Mouse (Mus musculus) lung, embryonic 16.5 days (tissue): ENCODE results near the gene Hydin. TPM values are rescaled to one million over a fixed set of nuclear protein-coding genes. Genes with fewer than 3 reads are reported as not detected.

Experiments used
- ATAC-seq: fragments of 200-750 bp; cut with Nextera tagmentation; 2 replicates; pipeline ENCODE4 v1.8.0; 2017; ENCODE audit warnings: low read depth, mild to moderate bottlenecking, moderate library complexity
- H3K27ac ChIP-seq: fragments of 300-500 bp; sonication (generic); 2 replicates; pipeline ENCODE4 v1.5.1; 2014; ENCODE audit warnings: mild to moderate bottlenecking, control low read depth, low read length
- H3K27me3 ChIP-seq: fragments of 300-500 bp; sonication (generic); 2 replicates; pipeline ENCODE4 v1.6.1; 2014; ENCODE audit warnings: low read depth, low read length, mixed read lengths; ENCODE audit not compliant: control insufficient read depth, insufficient read depth
- H3K36me3 ChIP-seq: fragments of 300-500 bp; sonication (generic); 2 replicates; pipeline ENCODE4 v1.6.1; 2014; ENCODE audit warnings: low read length; ENCODE audit not compliant: control insufficient read depth, insufficient read depth
- H3K4me1 ChIP-seq: fragments of 300-500 bp; sonication (generic); replicated peaks from 2 replicates; pipeline ENCODE4 v1.6.1; 2014; ENCODE audit warnings: low read length, mixed read lengths; ENCODE audit not compliant: control insufficient read depth, insufficient read depth
- H3K4me2 ChIP-seq: fragments of 300-500 bp; sonication (generic); 2 replicates; pipeline ENCODE4 v1.6.1; 2014; ENCODE audit warnings: low read depth, low read length, control low read depth
- H3K4me3 ChIP-seq: fragments of 300-500 bp; sonication (generic); 2 replicates; pipeline ENCODE4 v1.5.1; 2014; ENCODE audit warnings: mild to moderate bottlenecking, low read length, control low read depth
- H3K9ac ChIP-seq: fragments of 300-500 bp; sonication (generic); 2 replicates; pipeline ENCODE4 v1.6.1; 2014; ENCODE audit warnings: low read length, control low read depth
- H3K9me3 ChIP-seq: fragments of 300-500 bp; sonication (generic); 2 replicates; pipeline ENCODE4 v1.6.1; 2016; ENCODE audit warnings: low read length; ENCODE audit not compliant: control insufficient read depth
- WGBS: fragments of 180-500 bp; shearing (Covaris S2); extraction: QIAGEN DNeasy Blood & Tissue Kit; methylation state at CpG from one replicate; pipeline ENCODE4 v1.1.7; 2014; 5-methylcytosine and 5-hydroxymethylcytosine counted together
- polyA plus RNA-seq: library from polyadenylated mRNA; unstranded; fragments of >200 nt; fragmentation: Nextera tagmentation; extraction: Ambion mirVana; gene quantifications from 2 replicates; pipeline ENCODE4 v1.2.1, GENCODE M21; 2015

Gene Hydin
- polyA plus RNA-seq, 1 experiment from 2014 or later = 0.79 TPM

DNA sequence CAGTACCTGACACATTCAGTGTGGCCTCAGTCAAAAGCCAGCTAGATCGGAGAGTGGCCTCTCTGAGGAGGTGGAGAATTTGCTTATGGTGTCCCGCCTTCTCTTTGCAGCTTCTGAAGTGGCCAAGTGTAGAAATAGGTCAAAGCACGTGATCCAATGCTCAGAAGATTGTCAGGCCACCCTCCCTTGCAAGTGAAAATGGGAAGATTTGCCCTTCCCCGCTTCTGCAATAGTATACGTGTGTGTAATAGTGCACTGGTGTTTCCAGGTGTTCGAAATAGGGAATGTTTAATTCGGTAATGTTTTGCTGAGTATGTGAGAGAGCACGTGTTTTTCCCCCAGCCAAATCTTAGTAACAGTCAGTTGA is 352.4 kb downstream of the Hydin start:
- WGBS = 24% methylated on average over 8 of the region's 8 CpGs

DNA sequence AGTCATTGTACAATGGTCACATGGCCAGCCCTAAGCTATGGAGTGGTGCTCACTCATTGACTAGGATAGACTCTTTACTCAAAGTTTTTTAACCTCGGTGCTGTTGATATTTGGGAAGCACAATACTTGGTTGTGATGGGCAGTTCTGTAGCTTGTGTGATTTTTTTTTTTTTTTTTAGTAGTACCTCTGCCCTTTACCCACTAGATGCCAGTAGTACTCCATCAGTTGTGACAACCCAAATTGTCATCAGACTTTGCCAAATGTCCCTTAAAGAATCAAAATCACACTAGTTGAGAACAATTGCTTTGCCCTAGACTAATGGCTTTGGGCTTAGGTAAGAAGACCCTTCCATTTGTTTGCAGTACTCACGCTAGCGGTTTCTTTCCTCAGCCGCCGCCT is 353.1 kb downstream of the Hydin start:
- no peak for ATAC-seq
- H3K9ac ChIP-seq = no peak overlapping the region
- no peak overlapping the region for H3K4me3 ChIP-seq
- H3K36me3 ChIP-seq = no peaks in the 10 kb centered on the region
- H3K9me3 ChIP-seq = no peaks in the 10 kb centered on the region
- no peak overlapping the region for H3K4me2 ChIP-seq
- H3K27ac ChIP-seq = no peak overlapping the region
- peaks cover 8% of the 10 kb centered on the region for H3K4me1 ChIP-seq
- H3K27me3 ChIP-seq = no peaks in the 10 kb centered on the region; the same call in 1 of the 2 replicates
- WGBS = 87% methylated on average over 5 of the region's 5 CpGs

More for the DNA sequence above, 352.4 kb downstream of the Hydin start:
- no peak overlapping the region for H3K27ac ChIP-seq
- no peaks in the 10 kb centered on the region for H3K9me3 ChIP-seq
- H3K27me3 ChIP-seq = no peaks in the 10 kb centered on the region; the same call in 1 of the 2 replicates
- peaks cover 8% of the 10 kb centered on the region for H3K4me1 ChIP-seq
- H3K9ac ChIP-seq = peak overlapping the region; percentile 80
- no peak for ATAC-seq
- H3K4me2 ChIP-seq = peak overlapping the region; percentile 90
- no peaks in the 10 kb centered on the region for H3K36me3 ChIP-seq
- peak overlapping the region; percentile 98 for H3K4me3 ChIP-seq

DNA sequence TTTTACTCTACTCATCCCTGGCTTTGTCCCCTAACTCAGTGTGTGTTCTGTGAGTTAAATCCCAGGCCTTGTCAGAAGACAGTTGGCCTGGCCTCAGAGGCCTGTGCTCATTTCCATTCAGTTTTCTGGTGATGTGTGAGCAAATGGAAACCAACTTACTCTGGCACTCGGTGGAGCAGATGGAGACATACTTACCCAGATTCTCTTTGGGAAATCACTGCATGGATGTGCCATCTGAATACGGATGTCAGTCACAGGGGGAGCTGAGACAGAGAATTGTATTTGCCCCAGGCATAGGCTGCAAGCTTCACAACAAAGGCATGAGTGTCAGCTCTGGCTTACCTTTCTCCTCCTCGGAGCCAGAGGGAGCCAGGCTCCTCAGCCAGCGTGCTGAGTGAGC is 359.7 kb downstream of the Hydin start:
- no peaks in the 10 kb centered on the region for H3K9me3 ChIP-seq
- no peaks in the 10 kb centered on the region for H3K36me3 ChIP-seq
- no peaks in the 10 kb centered on the region for H3K27me3 ChIP-seq
- H3K4me3 ChIP-seq = no peak overlapping the region
- H3K4me1 ChIP-seq = peaks cover 7% of the 10 kb centered on the region
- 77% methylated on average over 4 of the region's 4 CpGs for WGBS
- no peak for ATAC-seq
- H3K27ac ChIP-seq = no peak overlapping the region
- no peak overlapping the region for H3K9ac ChIP-seq
- H3K4me2 ChIP-seq = no peak overlapping the region

DNA sequence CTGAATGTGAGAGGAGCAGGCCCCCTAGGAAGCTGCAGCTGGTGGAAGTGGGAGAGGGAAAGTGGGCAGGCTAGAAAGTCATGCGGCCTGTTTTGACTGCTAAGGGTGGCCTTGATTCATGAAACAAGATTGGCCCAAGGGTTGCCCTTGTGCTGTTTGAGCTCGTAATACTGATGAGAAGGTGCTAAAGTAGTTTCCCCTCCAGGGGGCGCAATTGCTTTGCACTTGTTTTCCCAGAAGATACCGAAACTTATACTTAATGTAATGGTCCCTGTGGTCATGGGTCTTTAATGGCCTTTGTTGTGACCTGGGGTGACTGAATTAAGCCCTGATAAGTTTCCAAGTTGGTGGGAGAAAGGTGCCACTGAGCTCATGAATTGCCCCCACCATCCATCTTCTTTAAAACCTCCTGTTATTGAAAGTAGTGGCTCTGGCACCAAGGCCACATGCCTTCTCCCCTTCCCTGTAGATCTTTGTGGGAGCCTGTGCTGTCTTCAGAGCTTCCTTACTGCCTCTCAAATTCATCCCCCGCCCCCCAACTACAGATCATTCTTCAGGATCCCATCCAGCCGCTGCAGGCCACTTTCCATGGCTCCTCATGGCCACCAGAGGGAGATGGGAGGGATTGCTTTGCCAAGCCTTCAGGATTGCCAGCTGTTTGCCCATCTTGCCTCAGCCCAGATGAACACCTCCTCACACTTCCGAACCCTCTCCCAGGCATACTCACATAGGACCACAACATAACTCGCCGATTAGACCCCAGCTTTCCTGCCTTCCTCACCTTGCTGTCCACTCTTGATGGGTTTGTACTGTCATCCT is 362.7 kb downstream of the Hydin start:
- Histone ChIP-seq H3K4me3 (no peak overlapping the region), H3K27me3 (no peaks in the 10 kb centered on the region), H3K9me3 (no peaks in the 10 kb centered on the region), H3K27ac (no peak overlapping the region), H3K36me3 (peaks cover 5% of the 10 kb centered on the region; the same call in 1 of the 2 replicates), H3K4me2 (no peak overlapping the region), H3K9ac (no peak overlapping the region), H3K4me1 (peaks cover 7% of the 10 kb centered on the region)
- ATAC-seq = peak; percentile 41; the same call in 1 of the 2 replicates
- 60% methylated on average over 9 of the region's 9 CpGs for WGBS

DNA sequence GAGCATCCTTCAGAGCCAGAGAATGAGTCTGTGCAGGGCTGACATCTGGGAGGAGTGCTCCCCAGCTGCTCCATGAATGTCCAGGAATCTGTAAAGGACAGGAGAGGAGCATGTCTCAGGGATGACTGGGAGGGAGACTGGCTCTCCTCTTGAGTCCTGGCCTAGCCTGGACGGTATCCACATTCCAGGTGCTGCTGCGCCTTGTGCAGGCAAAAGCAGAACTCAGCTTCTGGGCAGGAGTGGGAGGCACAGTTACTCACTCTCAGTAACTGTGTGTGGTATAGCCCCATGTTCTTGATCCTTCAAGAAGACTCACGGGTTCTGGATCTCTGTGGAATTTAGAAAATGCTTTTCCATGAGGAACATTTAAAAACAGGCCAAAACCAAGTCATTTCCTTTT is 363.3 kb downstream of the Hydin start:
- Histone ChIP-seq H3K4me1 (peaks cover 7% of the 10 kb centered on the region), H3K4me3 (no peak overlapping the region), H3K9me3 (no peaks in the 10 kb centered on the region), H3K9ac (no peak overlapping the region), H3K36me3 (peaks cover 5% of the 10 kb centered on the region; the same call in 1 of the 2 replicates), H3K4me2 (no peak overlapping the region), H3K27ac (no peak overlapping the region; the same call in 1 of the 2 replicates), H3K27me3 (no peaks in the 10 kb centered on the region)
- no peak for ATAC-seq
- 88% methylated on average over 3 of the region's 3 CpGs for WGBS

DNA sequence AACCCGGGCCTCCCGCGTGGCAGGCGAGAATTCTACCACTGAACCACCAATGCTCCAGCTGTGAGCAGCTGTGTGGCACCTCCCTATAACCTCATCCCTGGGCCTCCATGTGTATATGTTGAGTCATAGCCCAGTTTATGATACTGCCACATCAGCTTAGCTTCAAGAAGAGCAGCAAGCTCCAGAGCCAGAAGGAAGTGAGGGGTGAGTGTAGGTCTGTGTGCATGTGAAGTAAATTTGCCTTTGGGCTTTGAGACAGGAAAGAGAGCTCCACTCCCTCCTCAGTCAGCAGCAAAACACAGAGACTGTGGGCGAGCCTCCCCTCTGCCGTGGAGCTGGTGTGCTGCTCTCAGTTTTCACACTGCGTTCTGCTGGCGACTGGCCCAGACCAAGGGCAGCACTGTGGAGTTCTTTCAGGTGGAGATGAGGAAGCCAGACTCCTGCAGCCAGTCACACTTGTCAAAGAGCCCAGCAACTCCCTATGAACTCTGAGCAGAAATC is 363.8 kb downstream of the Hydin start:
- Histone ChIP-seq H3K4me1 (peaks cover 7% of the 10 kb centered on the region), H3K27ac (peak overlapping the region; percentile 75), H3K4me3 (no peak overlapping the region), H3K9ac (0 out of 2 replicates have a peak overlapping the region, but pooled peaks have one; percentile 13), H3K36me3 (peaks cover 5% of the 10 kb centered on the region; the same call in 1 of the 2 replicates), H3K27me3 (no peaks in the 10 kb centered on the region), H3K9me3 (no peaks in the 10 kb centered on the region), H3K4me2 (0 out of 2 replicates have a peak overlapping the region, but pooled peaks have one; percentile 7)
- peak; percentile 80 for ATAC-seq
- WGBS = 64% methylated on average over 8 of the region's 8 CpGs

DNA sequence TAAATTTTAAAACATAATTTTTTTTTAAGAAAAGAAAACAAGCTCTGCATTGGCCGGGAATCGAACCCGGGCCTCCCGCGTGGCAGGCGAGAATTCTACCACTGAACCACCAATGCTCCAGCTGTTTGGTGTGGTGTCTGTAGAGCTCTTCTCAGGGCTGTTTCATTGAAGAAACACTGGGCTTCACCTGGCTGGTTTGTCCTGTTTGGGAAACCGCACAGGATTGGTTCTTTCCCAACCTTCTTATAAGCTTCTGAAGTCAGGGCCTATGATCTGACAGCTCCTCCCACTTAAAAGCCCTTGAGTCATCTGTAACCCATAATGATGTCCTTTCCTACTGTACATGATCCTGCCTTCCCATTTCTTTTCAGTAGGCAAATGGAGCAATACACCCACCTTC is 364.4 kb downstream of the Hydin start:
- 84% methylated on average over 7 of the region's 7 CpGs for WGBS
- Histone ChIP-seq H3K4me3 (no peak overlapping the region), H3K9me3 (no peaks in the 10 kb centered on the region), H3K36me3 (peaks cover 8% of the 10 kb centered on the region), H3K27me3 (no peaks in the 10 kb centered on the region), H3K4me2 (0 out of 2 replicates have a peak overlapping the region, but pooled peaks have one; percentile 7), H3K9ac (no peak overlapping the region), H3K27ac (peak overlapping the region; percentile 75; the same call in 1 of the 2 replicates), H3K4me1 (peaks cover 7% of the 10 kb centered on the region)
- ATAC-seq = no peak

DNA sequence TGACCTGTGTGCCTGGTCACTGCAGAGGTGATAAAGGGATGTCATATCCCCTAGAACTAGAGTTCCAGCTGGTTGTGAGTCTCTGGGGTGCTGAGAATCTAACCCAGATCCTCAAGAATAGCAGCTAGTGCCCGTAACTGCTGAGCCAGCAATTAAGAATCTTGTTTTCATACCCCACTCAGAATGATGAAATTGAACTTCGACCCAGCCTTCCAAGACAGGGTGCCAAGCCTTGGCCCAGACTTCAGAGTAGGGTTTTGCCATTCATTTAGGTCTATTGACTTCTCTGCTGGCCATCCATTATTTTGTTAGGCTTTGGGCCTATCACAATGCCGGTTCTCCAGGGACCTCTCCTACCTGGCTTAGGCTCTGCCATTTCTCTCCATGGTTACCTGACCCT is 367.0 kb downstream of the Hydin start:
- Histone ChIP-seq H3K27ac (no peak overlapping the region), H3K4me2 (no peak overlapping the region), H3K36me3 (peaks cover 15% of the 10 kb centered on the region), H3K9ac (no peak overlapping the region), H3K27me3 (no peaks in the 10 kb centered on the region), H3K4me3 (no peak overlapping the region), H3K9me3 (no peaks in the 10 kb centered on the region), H3K4me1 (peaks cover 7% of the 10 kb centered on the region)
- no peak for ATAC-seq
- WGBS = 90% methylated on average over 3 of the region's 3 CpGs

DNA sequence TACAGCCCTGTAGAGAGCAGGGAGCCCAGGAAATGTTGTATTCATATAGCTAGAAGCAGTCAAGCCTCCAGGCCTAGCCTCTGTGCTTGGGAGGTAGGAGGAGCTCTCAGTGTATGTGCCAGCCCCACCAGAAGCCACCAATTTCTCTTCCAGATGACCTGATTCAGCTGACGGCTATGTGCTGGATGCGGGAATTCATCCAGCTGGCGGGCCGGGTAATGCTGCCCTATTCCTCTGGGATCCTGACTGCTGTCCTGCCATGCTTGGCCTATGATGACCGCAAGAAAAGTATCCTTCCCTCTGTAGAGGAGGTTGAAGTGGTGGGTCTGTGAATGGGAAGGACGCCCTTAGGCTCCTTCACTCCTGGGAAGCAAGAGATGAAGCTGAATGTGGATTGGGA is 369.4 kb downstream of the Hydin start:
- Histone ChIP-seq H3K9me3 (no peaks in the 10 kb centered on the region), H3K4me2 (no peak overlapping the region), H3K4me1 (no peaks in the 10 kb centered on the region), H3K36me3 (peaks cover 15% of the 10 kb centered on the region), H3K4me3 (no peak overlapping the region), H3K27me3 (no peaks in the 10 kb centered on the region), H3K27ac (no peak overlapping the region), H3K9ac (no peak overlapping the region)
- 87% methylated on average over 6 of the region's 6 CpGs for WGBS
- ATAC-seq = no peak
